Mouse (Mus musculus) urinary bladder, postnatal 10 days (tissue): ENCODE results near the gene Dapk3.
A peak's percentile ranks its signal among the peaks of the same experiment; 100 is the strongest.

ENCODE experiments used
- DNase-seq: peaks from one replicate; pipeline ENCODE4 v3.0.0; 2022; ENCODE audit warnings: low spot score

Dapk3 gene

GRCm38 (mm10) chr10:81182336-81183333, at the start of gene Dapk3:
Dapk3 (plus strand) TSS chr10:81183005.
- DNase-seq: peak; percentile 84

GRCm38 (mm10) chr10:81134181-81134587, 48.6 kb upstream of the Dapk3 start:
- DNase-seq: no peak

- no peak for DNase-seq
Measured at GRCm38 (mm10) chr10:81134966-81135681, 47.7 kb upstream of the Dapk3 start, which contains the start of gene Zbtb7a. Zbtb7a (plus strand) TSS chr10:81135220.

GRCm38 (mm10) chr10:81135831-81136705, 46.7 kb upstream of the Dapk3 start:
- peak; percentile 52 for DNase-seq

- DNase-seq: peak; percentile 50
Measured at GRCm38 (mm10) chr10:81136706-81137231, 46.0 kb upstream of the Dapk3 start.

- DNase-seq: peak; percentile 100
Measured at GRCm38 (mm10) chr10:81137252-81138130, 45.3 kb upstream of the Dapk3 start.

- no peak for DNase-seq
Measured at GRCm38 (mm10) chr10:81138131-81138782, 44.5 kb upstream of the Dapk3 start.

GRCm38 (mm10) chr10:81138821-81139528, 43.8 kb upstream of the Dapk3 start:
- no peak for DNase-seq

GRCm38 (mm10) chr10:81139529-81139846, 43.3 kb upstream of the Dapk3 start:
- DNase-seq: no peak

GRCm38 (mm10) chr10:81140005-81140404, 42.8 kb upstream of the Dapk3 start:
- no peak for DNase-seq

GRCm38 (mm10) chr10:81140717-81141454, 41.9 kb upstream of the Dapk3 start:
- no peak for DNase-seq

GRCm38 (mm10) chr10:81141455-81142210, 41.2 kb upstream of the Dapk3 start:
- no peak for DNase-seq

- DNase-seq: no peak
Measured at GRCm38 (mm10) chr10:81142551-81142981, 40.2 kb upstream of the Dapk3 start.

GRCm38 (mm10) chr10:81143157-81143633, 39.6 kb upstream of the Dapk3 start:
- no peak for DNase-seq

GRCm38 (mm10) chr10:81143845-81144437, 38.9 kb upstream of the Dapk3 start:
- no peak for DNase-seq

GRCm38 (mm10) chr10:81144667-81145066, 38.1 kb upstream of the Dapk3 start:
- DNase-seq: no peak

- DNase-seq: no peak
Measured at GRCm38 (mm10) chr10:81145307-81145706, 37.5 kb upstream of the Dapk3 start.
